Mouse (Mus musculus) ovary, postnatal 14 days (tissue): Measurements from ENCODE around the gene Tbck.

Experiments used
- DNase-seq: peaks from one replicate; pipeline ENCODE4 v3.0.0; 2022; ENCODE audit warnings: low spot score

Tbck gene

GRCm38 (mm10) chr3:132683447-132684230, at the start of gene Tbck:
Tbck (plus strand) TSS chr3:132684144.
- DNase-seq = peak; percentile 90

- DNase-seq = no peak
These were observed 46.9 kb upstream of the Tbck start for GRCm38 (mm10) chr3:132637080-132637479.

- DNase-seq = no peak
These were observed 39.9 kb upstream of the Tbck start for GRCm38 (mm10) chr3:132644071-132644470.

- no peak for DNase-seq
These were observed 37.1 kb upstream of the Tbck start for GRCm38 (mm10) chr3:132646814-132647213.

- DNase-seq = no peak
These were observed 34.6 kb upstream of the Tbck start for GRCm38 (mm10) chr3:132649368-132649767.

- DNase-seq = no peak
These were observed 33.8 kb upstream of the Tbck start for GRCm38 (mm10) chr3:132650191-132650590.

- no peak for DNase-seq
These were observed 32.2 kb upstream of the Tbck start for GRCm38 (mm10) chr3:132651776-132652175.

GRCm38 (mm10) chr3:132653959-132654358, 30.0 kb upstream of the Tbck start:
- no peak for DNase-seq

- no peak for DNase-seq
These were observed 28.0 kb upstream of the Tbck start for GRCm38 (mm10) chr3:132655955-132656354.

- no peak for DNase-seq
These were observed 6.5 kb upstream of the Tbck start for GRCm38 (mm10) chr3:132677494-132677893.

GRCm38 (mm10) chr3:132684231-132684928, 436 bp downstream of the Tbck start, which contains the start of gene Aimp1:
Aimp1 (minus strand) TSS chr3:132684370.
- no peak for DNase-seq

- no peak for DNase-seq
These were observed 17.4 kb downstream of the Tbck start for GRCm38 (mm10) chr3:132701368-132701767.

- DNase-seq = no peak
These were observed 20.3 kb downstream of the Tbck start for GRCm38 (mm10) chr3:132704216-132704615.

- no peak for DNase-seq
These were observed 23.0 kb downstream of the Tbck start for GRCm38 (mm10) chr3:132706977-132707376.

GRCm38 (mm10) chr3:132713913-132714312, 30.0 kb downstream of the Tbck start:
- DNase-seq = no peak

- no peak for DNase-seq
These were observed 33.4 kb downstream of the Tbck start for GRCm38 (mm10) chr3:132717316-132717715.

- DNase-seq = no peak
These were observed 40.4 kb downstream of the Tbck start for GRCm38 (mm10) chr3:132724326-132724725.

- DNase-seq = no peak
These were observed 60.6 kb downstream of the Tbck start for GRCm38 (mm10) chr3:132744287-132745146.

- DNase-seq = peak; percentile 34
These were observed 63.1 kb downstream of the Tbck start for GRCm38 (mm10) chr3:132747036-132747435.

- no peak for DNase-seq
These were observed 63.8 kb downstream of the Tbck start for GRCm38 (mm10) chr3:132747766-132748165.

GRCm38 (mm10) chr3:132748750-132749149, 64.8 kb downstream of the Tbck start:
- DNase-seq = no peak

GRCm38 (mm10) chr3:132752772-132753171, 68.8 kb downstream of the Tbck start:
- no peak for DNase-seq
